Mouse (Mus musculus): ENCODE results near the gene Bloc1s2.

The Bloc1s2 gene

DNA sequence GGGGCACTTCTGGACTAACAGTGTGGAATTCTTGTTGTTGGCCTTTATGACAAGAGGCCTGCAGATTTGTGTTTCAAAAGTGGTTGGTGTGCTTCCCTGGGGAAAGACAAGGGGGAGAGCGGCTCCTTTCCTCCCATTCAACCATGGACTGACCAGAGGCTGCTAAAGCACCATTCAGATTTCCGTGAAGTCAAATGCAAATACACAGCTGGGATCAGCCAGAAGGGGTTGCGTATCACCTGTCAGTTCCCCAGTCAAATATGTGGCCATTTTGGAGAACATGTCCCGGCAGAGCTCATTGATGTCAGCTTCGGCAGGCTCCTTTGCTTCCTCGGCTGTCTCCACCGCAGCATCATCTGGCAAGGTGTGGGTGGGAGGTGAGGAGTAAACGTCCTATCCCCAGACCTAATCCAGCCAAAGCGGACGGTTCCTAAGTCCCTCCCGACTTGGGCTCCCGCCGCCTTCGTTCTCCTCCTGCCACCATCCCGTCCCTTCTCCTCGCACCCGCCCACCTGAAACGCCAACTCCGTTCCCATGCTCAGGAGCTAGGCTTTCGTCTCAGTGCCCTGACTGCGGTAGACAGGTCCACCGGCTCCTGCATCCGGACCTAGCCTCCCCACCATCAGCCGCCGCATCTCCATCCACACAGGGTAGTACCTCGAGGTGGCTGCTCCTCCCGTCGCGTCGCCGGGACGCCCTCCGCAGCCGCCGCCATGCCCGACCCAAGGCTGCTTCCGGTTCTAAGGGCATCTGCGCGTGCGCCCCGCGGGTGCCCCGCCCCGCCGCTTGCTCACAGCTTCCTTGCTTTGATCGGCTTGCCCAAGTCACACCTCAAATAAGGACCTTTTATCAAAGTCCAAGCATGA is at the start of gene Bloc1s2:
Bloc1s2 (minus strand) TSS at position 745 of the 866 bp plus-strand sequence.
- peak; percentile 89 for DNase-seq

DNA sequence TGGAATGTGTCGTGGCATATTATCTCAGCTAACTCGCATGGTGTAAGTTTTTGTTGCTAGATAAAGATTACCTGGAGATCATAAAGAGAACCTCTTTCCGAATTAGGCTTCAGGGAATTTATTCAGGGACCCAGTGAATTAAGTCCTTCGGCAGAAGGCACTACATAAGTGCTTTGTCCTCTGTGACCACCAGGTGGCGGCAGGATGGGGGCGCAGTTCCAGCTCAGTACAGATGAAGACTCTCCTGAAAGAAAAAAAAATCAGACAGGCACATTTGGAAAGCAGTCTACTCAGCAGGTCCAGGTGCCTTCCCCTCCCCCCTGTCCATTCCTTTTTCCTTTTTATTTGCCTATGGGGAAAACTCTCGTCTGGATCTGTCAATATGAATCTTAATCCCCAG is 48.9 kb upstream of the Bloc1s2 start:
- peak; percentile 61 for DNase-seq

DNA sequence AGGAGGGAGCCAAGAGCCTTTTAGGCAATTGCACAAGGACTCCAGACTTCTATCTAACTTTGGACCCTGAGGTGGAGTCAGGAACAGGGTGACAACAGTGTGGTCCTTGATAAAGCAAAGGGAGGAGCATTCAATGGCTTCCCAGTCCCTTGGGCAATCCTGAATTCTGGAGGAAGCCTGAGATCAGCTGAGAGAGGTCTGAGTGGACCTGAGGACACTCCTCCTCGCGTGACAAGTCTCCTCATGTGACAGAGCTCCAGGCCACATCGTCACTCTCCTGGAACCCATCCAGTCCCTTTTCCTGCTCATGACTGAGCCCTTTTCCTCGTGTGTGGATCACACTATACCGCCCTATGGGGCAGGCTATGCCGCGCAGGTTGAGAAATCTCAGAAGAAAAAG is 47.7 kb upstream of the Bloc1s2 start:
- DNase-seq = no peak

DNA sequence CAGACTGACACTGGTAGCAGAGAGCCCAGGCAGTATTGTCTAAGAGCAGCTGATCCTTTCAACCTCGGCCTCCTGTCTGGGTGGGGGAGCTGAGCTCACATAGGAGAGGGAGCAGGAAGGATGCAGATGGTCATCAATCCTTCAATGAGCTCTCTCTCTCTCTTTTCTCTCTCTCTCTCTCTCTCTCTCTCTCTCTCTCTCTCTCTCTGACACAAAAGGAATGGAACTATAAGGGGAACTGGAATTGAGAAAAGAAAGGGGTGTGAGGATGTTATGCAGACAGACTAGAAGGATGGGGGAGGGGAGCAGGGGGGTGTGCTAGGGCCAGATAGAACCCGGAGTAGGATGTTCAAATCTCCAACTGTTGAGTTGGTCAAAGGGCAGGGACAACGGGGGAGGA is 46.1 kb upstream of the Bloc1s2 start, which contains the start of gene Pkd2l1:
Pkd2l1 (minus strand) TSS at position 101 of the 400 bp plus-strand sequence.
- no peak for DNase-seq

DNA sequence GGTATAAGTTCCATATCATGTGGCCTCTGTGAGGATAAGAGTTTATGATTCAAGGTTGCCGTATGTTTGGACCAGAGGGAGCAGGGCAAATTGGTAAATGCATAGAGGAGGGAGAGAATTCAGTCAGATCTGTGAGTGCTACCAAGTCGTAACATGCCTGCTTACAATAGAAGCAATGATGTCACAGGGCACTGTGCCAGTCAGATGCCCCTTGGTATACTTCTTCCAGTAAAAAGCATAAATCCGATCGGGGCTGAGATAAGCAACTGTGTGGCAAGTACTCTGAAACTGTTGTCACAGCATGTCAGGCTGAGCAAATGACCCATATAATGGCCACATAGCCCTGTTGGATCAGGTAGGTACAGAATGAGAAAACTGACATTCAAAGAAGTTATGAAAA is 42.8 kb upstream of the Bloc1s2 start:
- no peak for DNase-seq

DNA sequence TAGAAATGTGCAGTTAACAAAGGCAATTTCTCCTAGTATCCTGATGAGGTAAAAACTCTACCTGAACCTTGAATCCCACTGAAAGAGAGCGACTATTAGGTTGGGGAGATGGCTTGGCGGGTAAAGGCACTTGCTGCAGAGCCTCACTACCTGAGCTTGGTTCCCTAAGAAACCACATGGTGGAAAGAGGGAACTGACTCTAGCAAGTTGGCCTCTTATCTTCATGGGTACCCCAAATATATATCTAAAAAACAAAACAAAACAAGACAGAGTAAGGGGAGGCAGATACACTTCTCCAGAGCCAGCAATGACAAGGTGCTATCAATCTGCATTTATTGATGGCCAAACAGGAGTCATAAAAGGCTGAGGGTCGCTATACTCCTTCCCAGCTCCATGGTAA is 37.7 kb upstream of the Bloc1s2 start:
- no peak for DNase-seq

DNA sequence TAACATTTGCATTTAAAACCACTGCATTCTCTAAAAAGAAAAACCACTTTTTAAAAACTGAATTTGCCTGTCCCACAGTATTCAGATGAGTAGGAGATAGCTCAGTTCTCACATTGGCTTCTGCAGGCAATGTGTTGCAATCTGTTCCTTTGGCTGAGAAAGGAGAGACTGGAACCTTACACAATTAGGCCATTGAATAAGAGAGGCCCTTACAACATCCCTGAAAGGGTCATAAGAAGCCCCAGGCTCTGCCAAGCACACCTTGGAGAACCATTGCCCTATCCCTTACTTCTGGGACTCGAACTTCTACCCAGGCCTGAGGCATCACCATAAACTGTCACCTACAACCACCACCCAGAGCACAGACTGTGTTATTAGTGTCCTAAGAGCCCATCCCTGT is 34.3 kb upstream of the Bloc1s2 start:
- DNase-seq = no peak

DNA sequence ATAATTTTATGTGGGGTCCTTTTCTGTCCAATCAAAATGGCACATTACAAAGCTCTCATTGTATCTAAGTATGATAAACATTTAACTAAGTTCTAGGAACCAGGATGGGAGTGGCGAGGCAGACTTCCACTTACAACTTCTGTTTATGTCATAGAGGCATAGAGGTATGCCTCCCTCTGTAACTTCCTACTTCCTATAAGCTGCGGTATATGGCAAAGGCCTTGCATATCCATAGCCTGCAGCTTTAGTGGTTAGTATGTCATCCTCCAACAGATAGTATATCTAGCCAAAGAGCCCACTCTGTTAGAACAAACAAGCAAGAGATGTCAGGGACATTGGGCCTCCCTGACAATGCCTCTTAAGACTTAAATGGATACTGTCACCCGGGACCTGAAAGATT is 30.5 kb upstream of the Bloc1s2 start:
- no peak for DNase-seq

DNA sequence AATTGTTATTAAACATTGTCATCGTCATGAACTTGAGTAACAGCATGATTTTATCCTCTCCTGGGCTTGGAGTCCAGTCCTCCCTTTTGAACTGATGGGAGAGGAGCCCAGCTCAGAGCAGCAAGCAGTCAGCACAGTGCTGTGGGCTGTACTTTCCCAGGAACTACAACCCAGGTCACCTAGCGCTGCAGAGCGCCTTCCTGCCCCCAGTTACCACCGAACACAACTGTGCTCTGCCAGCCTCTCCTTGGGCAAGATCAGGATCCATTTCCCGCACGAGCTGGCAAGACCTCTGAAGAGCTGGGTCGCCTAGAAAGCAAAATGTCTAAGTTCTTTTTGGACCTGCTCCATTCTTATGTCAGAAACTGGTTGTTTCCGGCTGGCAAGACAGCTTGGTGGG is 28.6 kb upstream of the Bloc1s2 start:
- no peak for DNase-seq

DNA sequence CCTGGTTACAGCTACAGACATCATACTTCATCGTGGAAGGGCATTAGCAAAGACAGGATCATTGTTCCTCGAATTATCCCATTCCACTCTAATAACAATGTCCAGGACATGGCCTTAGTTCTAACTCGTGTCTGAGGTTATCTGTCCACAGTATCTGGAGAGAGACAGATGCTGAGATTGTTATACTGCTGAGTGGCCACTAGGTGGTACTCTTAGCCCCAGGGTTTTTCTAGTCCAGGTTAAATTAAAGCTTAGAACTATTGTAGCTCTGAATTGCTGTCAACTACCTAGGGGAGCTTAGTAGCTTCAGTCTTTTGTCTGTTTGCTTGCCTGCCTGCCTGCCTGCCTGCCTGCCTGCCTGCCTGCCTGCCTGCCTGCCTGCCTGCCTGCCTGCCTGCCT is 15.3 kb upstream of the Bloc1s2 start:
- DNase-seq = no peak

DNA sequence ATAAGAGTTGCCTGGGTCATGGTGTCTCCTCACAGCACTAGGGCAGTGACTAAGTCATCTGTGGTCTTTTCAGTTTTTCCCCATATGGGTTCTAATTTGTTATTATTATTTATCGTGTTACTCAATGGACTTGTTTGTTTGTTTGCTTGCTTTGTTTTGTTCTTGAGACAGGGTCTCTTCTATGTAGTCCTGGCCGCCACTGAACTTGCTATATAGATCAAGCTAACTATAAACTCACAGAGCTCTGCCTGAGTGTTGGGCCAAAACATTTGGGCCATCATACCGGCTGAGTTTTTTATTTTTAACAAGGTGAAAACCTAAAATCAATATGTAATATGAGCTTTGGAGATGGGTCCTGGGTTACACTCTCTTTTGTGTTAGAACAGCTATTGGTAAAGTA is 13.1 kb upstream of the Bloc1s2 start:
- no peak for DNase-seq

DNA sequence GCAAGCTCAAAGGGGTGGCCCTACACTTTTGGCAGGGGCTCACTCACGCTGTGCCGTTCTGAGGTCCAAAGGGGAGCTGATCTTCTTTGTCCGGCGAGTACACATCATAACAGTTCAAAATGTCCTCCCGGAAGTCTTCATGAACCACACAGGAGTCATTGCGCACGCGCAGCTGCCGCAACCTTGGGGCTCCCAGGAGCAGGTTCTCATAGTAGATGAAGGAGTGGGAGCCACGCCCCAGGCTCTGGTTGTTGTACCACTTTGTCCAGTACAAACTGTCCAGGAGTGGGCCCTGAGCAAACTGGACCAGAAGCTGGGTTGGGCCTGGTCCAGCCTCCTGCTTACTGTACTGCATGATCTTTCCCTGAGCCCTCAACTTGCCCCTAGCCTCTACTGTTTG is 10.8 kb upstream of the Bloc1s2 start:
- DNase-seq = no peak

DNA sequence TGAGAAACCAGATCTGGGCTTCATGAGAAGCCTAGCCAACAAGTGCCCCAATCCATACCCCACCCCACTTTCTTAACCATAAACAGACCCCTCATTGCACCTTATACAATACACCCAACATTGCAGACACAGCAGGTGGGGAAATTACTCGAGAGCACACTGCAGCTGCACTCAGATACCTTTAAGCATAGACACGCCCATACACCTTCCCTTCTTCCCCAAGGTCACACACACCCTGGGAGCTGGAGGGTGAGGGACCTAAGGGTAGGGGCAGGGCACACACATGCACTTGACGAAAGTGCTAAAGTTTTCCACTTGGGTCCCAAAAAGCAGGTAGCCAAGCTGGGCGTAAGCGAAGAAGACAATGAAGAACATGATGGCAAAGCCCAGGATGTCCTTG is 7.5 kb upstream of the Bloc1s2 start:
- no peak for DNase-seq

DNA sequence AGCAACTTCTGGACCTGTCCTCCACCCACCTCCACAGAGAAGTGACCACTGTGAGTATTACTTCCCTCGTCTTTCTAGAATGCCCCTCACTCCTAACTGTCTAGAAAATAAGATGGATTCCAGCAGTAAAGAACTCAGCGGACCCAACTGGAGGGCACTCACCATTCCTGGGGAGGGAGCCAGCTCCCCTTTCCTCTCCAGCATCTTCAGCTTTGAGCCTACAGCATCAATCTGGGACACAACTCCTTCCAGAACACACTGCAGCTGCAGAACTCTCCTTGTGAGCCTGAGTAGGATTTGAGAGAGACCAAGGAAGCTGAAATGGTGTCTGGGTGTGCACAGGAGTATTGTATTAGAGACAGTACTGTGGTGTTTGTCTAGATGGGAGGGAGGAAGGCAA is 2.7 kb upstream of the Bloc1s2 start:
- DNase-seq = no peak

DNA sequence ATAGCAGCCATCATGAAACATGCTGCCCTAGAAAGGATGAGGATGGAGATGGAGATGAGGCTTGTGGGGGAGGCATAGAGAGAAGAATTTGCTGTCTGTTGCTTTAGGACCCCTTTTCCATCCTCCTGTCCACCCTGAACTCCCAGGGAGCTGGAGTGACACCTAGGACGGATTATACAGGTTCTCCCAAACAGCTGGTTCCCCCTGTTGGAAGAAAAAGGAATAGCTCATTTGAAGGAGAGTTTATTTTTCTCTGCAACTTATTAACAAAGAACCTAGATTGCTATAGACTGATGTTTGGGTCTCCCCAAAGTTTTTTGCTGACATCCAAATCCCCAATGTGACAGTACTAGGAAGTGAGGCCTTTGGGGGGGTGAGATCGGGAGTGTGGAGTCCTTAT is 2.1 kb upstream of the Bloc1s2 start:
- DNase-seq = no peak

DNA sequence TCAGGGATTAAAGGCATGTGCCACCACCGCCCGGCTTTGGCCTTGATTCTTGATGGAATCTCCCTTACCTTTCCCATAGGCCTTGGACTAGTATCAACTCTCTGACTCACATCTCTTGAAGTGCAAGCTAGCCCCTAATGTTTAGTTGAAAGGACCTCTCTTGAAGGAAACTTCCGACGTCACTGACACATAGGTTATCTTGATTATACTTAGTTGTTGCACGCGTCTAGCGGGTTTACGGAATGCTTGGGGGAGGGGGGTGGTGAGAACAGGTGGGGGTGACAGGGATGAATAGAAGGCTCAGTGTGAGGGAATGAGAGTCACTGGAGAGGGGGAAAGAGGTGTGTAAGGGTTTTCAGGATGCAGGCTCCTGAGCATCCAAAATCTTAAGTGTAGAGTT is 705 bp upstream of the Bloc1s2 start:
- no peak for DNase-seq

DNA sequence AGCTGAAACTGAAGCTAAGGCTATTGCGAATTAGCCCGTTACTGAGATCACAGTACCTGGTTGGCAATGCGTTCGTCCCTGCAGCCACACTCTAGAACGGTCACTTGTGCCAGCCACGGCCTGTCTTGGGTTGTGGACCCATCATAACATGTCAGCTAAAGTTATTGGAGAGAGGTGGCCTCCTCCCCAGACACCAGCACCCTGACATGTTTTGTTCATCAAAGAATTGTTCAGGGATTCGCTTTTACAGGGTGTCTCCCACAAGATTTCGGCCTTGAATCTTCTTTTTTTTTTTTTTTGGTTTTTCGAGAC is 278 bp upstream of the Bloc1s2 start:
- no peak for DNase-seq

DNA sequence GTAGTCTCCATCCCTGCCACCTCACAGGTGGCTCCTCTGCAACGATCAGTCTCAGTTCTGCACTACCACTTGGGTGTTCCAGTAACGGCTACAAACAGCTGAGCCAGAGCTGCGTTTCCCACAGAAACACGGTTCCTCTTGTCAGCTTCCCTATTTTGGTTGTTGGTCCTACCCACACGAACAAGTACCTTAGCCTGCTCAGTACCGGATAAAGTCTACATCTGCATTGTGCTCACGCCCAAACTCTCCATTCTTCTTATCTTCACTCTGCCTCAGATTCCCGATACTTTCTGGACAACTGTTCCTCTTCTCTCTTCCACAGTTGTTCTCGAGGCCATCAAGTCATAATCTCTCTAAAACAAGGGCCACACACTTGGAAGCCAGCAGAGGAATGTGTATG is 1.9 kb downstream of the Bloc1s2 start:
- DNase-seq = no peak

DNA sequence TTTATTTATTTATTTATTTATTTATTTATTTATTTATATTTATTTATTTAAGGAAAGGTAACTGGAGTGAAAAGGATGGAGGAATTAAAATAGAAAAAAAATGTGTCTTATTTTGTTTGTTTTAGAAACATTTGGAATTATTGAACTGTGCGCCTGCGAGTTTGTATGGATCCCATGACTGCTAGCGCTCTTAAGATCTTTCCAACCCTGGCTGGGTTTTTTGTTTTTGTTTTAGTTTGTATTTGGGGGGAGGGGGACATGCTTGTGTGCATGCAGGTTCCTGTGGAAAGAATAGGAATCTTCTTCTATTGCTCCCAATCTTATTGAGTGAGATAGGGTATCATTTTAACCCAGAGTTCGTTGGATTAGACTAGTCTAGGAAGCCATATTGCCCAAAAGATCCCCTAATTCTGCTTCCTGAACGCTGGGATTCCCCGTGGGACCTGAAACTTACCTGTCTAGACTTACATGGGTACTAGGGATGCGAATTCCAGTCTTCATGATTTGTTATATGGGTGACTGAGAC is 10.2 kb downstream of the Bloc1s2 start:
- no peak for DNase-seq

DNA sequence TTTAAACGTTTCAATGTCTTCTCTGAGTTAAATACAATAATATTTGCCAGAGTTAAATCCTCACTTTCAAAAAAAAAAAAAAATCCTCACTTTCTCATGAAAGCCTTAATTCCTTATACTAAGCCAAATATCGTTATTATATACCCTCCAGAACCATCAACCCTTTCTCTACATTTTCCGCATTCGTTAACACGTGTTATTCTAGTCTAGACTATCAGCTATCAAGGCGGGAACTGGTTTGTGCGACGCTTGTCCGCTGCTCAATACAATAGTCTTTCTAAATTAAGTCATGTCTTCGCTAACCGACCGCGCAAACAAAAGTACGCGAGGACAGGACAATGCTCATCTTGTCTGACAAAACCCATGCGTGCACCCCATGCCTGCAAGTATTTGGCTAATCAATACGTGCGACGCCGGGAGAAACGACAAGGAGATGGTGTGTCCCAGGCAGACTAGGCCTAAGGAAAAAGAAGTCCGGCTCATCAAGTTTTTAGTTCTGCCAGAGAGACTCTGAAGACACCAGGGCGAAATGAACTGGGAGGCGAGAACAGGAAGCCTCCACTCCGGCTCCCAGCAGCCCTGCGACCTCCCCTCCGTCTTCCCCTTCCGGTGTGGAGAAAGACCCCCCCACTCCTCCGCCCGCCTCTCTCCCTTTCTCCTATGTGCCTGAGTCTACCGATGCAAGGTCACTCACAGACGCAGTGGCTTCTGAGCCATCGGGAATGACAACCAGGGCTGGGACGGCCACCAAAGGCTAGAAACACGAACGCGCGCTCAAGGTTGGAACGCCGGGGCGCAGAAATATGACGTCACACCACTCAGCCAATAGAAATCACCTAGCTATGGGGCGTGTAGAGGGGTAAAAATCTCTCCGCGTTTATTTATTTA is 10.9 kb downstream of the Bloc1s2 start, which contains the start of gene Cwf19l1:
Cwf19l1 (minus strand) TSS at position 805 of the 888 bp plus-strand sequence.
- peak; percentile 89 for DNase-seq

DNA sequence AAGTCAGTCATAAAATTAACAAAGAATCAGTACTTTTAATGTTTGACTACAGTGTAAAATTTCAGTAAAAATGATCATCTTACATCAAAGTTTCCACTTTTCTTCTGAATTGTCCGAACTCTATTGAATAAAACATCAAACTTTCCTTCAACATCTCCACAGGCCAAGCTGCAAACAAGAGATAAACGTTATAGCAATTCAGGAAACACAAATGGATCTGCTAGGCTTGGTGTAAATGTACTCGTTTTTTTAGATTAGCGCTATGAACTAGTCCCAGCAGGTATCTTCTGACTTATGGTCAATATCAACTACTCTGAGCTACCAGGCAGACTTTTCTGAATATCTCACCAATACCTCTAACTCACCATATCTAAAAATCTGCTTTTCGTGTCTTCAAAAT is 13.3 kb downstream of the Bloc1s2 start:
- DNase-seq = no peak

DNA sequence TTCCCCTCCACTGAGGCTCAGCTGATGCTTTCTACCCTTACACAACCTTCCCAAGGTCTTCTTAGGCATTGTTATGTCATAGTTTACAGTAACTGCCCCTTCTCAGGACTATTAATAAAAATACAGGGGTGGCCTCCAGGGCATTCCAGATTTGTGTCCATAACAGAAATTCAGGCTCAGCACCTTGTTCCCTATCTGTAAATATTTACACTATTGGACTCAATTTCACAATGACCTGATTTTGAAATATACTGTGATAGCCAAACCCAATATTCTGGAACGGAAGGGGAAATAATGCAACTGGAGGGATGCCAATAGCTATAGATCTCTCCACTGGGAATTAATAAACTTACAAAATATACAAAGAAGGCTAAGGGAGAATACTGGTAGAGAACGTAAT is 17.7 kb downstream of the Bloc1s2 start:
- DNase-seq = no peak

DNA sequence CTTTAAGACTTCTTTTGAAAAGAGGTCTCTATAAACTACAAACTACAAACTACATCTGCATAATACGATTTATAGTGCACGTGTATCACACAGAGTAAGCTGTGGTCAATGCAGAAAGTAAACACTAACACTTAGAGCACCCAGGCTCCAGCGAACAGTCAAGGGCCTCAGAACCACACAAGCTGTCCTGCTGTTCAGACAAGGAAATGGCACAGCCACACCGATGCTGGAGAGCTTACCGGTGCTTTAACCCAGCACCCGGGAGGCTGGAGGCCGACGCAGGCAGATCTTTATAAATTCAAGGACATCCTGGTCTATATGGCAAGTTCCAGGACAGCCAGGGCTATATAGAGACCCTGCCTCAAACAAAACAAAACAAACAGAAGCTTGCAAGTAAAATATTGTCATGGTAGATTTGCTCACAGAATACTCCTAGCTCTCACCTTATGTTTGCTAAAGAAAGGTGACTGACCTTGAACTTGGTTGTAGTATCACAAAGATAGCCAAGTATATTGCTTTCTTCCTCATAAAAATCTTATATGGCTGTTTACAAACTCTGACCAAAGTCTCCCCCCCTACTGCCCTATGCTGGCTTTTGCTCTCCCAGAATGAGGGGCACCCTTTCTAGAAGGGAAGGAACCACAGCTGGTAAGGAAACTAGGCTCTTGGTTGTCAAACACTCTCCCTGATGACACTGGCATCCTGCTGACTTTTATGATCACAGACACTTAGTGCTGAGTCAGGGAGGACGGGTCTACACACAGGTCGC is 18.3 kb downstream of the Bloc1s2 start:
- DNase-seq = no peak

Data from cerebellum, adult 11-12 months (tissue).